10 mouse cellular contexts compared by ENCODE assay signal in the genomic region with DNA sequence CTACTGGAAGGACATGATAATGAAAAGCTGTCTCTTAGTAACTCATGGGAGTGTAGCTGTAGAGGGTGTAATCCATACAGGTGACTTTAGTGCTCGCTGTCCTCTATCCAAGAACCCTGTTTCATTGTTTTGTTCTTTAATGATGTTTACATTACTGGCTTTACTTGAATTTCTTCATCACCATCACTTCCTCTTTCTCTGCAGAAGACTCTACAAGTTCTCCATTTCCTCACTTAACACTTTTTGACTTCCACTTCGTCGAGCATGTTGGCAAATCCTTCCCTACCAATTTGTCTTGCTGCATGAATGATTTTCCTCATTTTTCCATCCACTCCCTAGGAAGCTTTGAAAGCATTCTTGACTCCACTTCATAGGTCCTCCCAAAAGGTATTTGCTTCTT.
"Had no signal": no experiment of that assay in that cellular context is flagged by ENCODE, and none has a peak within 500 bp of the region (broad histone marks: within the 10 kb centered on the region; RNA-seq: fewer than 3 reads in every experiment).

No protein-coding gene starts in this region.

- DNase-seq: kidney, adult 8-10 months; kidney, postnatal 25 days; lung, adult 2 months; lung, postnatal 14 days; right cerebral cortex, adult 18-20 months; right cerebral cortex, postnatal 25 days; thymus, adult 18-20 months; thymus, postnatal 14 days had no signal

- ATAC-seq: intestine, postnatal 0 days; midbrain, embryonic 15.5 days had no signal
